In the genomic region with DNA sequence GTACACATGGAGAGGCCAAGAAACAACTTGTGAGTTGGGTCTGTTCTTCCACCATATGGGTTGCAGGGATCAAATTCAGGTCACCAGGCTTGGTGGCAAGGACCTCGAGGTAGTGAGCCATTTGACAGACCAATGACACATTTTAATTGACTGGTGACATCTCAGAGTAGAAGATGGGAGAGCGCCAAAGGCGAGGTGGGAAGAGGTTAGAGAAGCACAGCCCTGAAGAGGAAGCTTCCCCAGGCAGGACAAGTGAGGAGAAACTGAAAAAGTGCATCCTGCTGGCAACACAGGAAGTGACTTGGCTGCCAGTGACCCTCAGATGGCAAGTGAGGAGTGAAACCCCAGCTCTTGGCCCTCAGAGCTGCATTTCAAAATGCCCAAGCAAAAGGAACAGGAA, we compare ENCODE assay signal across 8 mouse cellular contexts. TPM values are rescaled to one million over a fixed set of nuclear protein-coding genes. Genes with fewer than 3 reads are reported as not detected.
DNase-seq lines count a peak whose midpoint lies in the region; ATAC-seq lines count a peak whose summit lies in the region.
"Not testable (repeated sequence)": the region's sequence is repeated elsewhere in the genome, so short reads cannot be mapped to it uniquely, and the experiment has no call there.
"Had no signal": no experiment of that assay in that cellular context is flagged by ENCODE, and none has a peak within 500 bp of the region (broad histone marks: within the 10 kb centered on the region; RNA-seq: fewer than 3 reads in every experiment).

No protein-coding gene starts in this region.

- DNase-seq in adrenal gland, adult 8-10 months = peak; percentile 12
- peak; percentile 96 for DNase-seq in heart, adult 11 months
- DNase-seq in limb, embryonic 10.5 days (ENCODE audit: low spot score) = peak; percentile 26
- DNase-seq in lung, postnatal 4 days = peak; percentile 21 to 35
- peak; percentile 14 for DNase-seq in right cerebral cortex, postnatal 25 days
- peak; percentile 56 for DNase-seq in urinary bladder, adult 2 months (ENCODE audit: low spot score)

- peak; percentile 70 for ATAC-seq in heart, embryonic 15.5 days (replicated peaks; ENCODE audit: insufficient number of reproducible peaks, insufficient read depth, low FRiP score, low read depth)

- H3K9ac ChIP-seq in heart, embryonic 15.5 days = not testable (repeated sequence)

- H3K27ac ChIP-seq in heart, embryonic 15.5 days; limb, embryonic 10.5 days: not testable (repeated sequence)

- H3K9me3 ChIP-seq in heart, embryonic 15.5 days (replicated peaks) = not testable (repeated sequence)
- peaks cover 15% of the 10 kb centered on the region for H3K9me3 ChIP-seq in limb, embryonic 10.5 days (replicated peaks)

- H3K4me3 ChIP-seq in heart, embryonic 15.5 days; limb, embryonic 10.5 days: not testable (repeated sequence)

- H3K27me3 ChIP-seq in heart, embryonic 15.5 days; limb, embryonic 10.5 days (ENCODE audit: low read depth, poor library complexity, severe bottlenecking): not testable (repeated sequence)

- not testable (repeated sequence) for H3K4me1 ChIP-seq in heart, embryonic 15.5 days (replicated peaks); limb, embryonic 10.5 days

- H3K36me3 ChIP-seq in heart, embryonic 15.5 days; limb, embryonic 10.5 days: not testable (repeated sequence)

- 55% methylated on average over 3 of the region's 3 CpGs for WGBS in heart, embryonic 15.5 days
- WGBS in limb, embryonic 10.5 days = 75% methylated on average over 3 of the region's 3 CpGs

- H3K4me2 ChIP-seq in heart, embryonic 15.5 days = not testable (repeated sequence)

RNA-seq across cellular contexts. Expression of a gene that starts 21.4 kb away (rescaled TPM):
- total RNA-seq in adrenal gland, adult 8-10 months (2022) = 1 to 10 TPM; 1.5 to 4.7 (median 2.2) TPM
- polyA plus RNA-seq in heart, embryonic 15.5 days (2015; fragmentation: Nextera tagmentation; extraction: Ambion mirVana) = not detected in 2 replicates
- not detected in 2 replicates for polyA plus RNA-seq in limb, embryonic 10.5 days (2016; fragmentation: Nextera tagmentation; extraction: Ambion mirVana)
- 27.9 and 37.7 TPM in 2 replicates for polyA plus RNA-seq in urinary bladder, adult 2 months (2012; rRNA removed)
- polyA plus RNA-seq: liver, embryonic 12.5 days had no signal

Comparison
In these comparisons a context has a peak if more than half of its experiments do, and no peak if none do; other contexts are left out.
1. DNase-seq: peak in every context shown above with its lines; median percentile 96 in heart, adult 11 months; 56 in urinary bladder, adult 2 months; 28 in lung, postnatal 4 days; 26 in limb, embryonic 10.5 days; 14 in right cerebral cortex, postnatal 25 days; 12 in adrenal gland, adult 8-10 months.
2. RNA of a gene that starts 21.4 kb away (polyA plus RNA-seq): 27.9 to 37.7 TPM in urinary bladder, adult 2 months; not detected in heart, embryonic 15.5 days and not detected in limb, embryonic 10.5 days; every median in the first group is over 10 times any median in the second.